Mouse (Mus musculus): ENCODE data around the gene Tmem202.

Gene Tmem202

GRCm38 (mm10) chr9:59539441-59540137 is at the start of gene Tmem202, which contains the start of gene Hexa:
Gene Tmem202, minus strand, starts transcription at chr9:59539847.
Gene Hexa, plus strand, starts transcription at chr9:59539540.
- peak; percentile 82 to 85 for DNase-seq

GRCm38 (mm10) chr9:59588710-59589671 is 49.3 kb upstream of the Tmem202 start:
- DNase-seq = no peak

GRCm38 (mm10) chr9:59588252-59588651 is 48.6 kb upstream of the Tmem202 start:
- DNase-seq = no peak

- peak; percentile 66 to 71 for DNase-seq
Measured at GRCm38 (mm10) chr9:59584871-59585308, 45.2 kb upstream of the Tmem202 start.

- no peak for DNase-seq
Measured at GRCm38 (mm10) chr9:59578505-59578867, 38.8 kb upstream of the Tmem202 start.

GRCm38 (mm10) chr9:59577844-59578504 is 38.3 kb upstream of the Tmem202 start, which contains the start of gene Celf6:
Gene Celf6, plus strand, starts transcription at chr9:59577917.
- peak; percentile 85 to 89 for DNase-seq

GRCm38 (mm10) chr9:59577401-59577800 is 37.8 kb upstream of the Tmem202 start:
- DNase-seq = no peak

- DNase-seq = no peak
Measured at GRCm38 (mm10) chr9:59571852-59572251, 32.2 kb upstream of the Tmem202 start.

GRCm38 (mm10) chr9:59567111-59567510 is 27.5 kb upstream of the Tmem202 start:
- peak; percentile 48 to 67 for DNase-seq

- DNase-seq = peak; percentile 75 to 83
Measured at GRCm38 (mm10) chr9:59565600-59565999, 26.0 kb upstream of the Tmem202 start.

- no peak for DNase-seq
Measured at GRCm38 (mm10) chr9:59553719-59554118, 14.1 kb upstream of the Tmem202 start.

GRCm38 (mm10) chr9:59552610-59553009 is 13.0 kb upstream of the Tmem202 start:
- no peak for DNase-seq

- peak; percentile 79 to 86 for DNase-seq
Measured at GRCm38 (mm10) chr9:59551620-59552031, 12.0 kb upstream of the Tmem202 start.

- no peak for DNase-seq
Measured at GRCm38 (mm10) chr9:59551017-59551416, 11.4 kb upstream of the Tmem202 start.

GRCm38 (mm10) chr9:59550077-59550476 is 10.4 kb upstream of the Tmem202 start:
- DNase-seq = no peak

GRCm38 (mm10) chr9:59548961-59549487 is 9.4 kb upstream of the Tmem202 start:
- DNase-seq = no peak

- no peak for DNase-seq
Measured at GRCm38 (mm10) chr9:59547869-59548268, 8.2 kb upstream of the Tmem202 start.

GRCm38 (mm10) chr9:59544739-59545138 is 5.1 kb upstream of the Tmem202 start:
- DNase-seq = no peak

GRCm38 (mm10) chr9:59542766-59543324 is 3.2 kb upstream of the Tmem202 start:
- DNase-seq = peak; percentile 39 to 58

GRCm38 (mm10) chr9:59541617-59542016 is 2.0 kb upstream of the Tmem202 start:
- DNase-seq = no peak

- DNase-seq = peak; percentile 69 to 77
Measured at GRCm38 (mm10) chr9:59537651-59538050, 2.0 kb downstream of the Tmem202 start.

GRCm38 (mm10) chr9:59533889-59534288 is 5.8 kb downstream of the Tmem202 start:
- DNase-seq = peak; percentile 68 to 82
